Mouse (Mus musculus): Measurements from ENCODE around the gene Rgs6. TPM values are rescaled to one million over a fixed set of nuclear protein-coding genes. Genes with fewer than 3 reads are reported as not detected.

Rgs6 gene
- total RNA-seq, 2 experiments from 2014 or later: not detected

DNA sequence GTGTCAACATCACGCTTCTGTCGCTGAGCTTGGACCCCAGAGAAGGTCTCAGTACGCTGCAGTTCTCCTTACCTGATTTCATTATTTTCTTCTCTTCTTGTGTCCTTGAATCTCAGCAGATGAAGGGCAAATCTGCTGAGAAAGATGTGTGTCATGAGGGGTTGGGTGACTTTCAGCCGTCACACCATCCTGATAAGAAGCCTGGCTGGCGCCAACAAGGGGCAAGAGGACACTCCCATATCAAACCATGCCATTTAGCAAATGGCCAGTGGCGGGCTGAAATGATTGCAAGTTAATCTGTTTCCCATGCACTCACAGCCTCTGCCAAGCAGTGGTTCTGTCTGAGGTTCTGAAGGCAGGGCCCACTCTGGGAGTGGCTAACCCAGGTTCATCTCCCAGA lies 428.4 kb downstream of the Rgs6 start:
- no peak for ATAC-seq (replicated peaks; ENCODE audit: poor library complexity)

GRCm38 (mm10) chr12:83018005-83018404 lies 429.9 kb downstream of the Rgs6 start:
- peak; percentile 81 for ATAC-seq (replicated peaks; ENCODE audit: poor library complexity)

- ATAC-seq (replicated peaks; ENCODE audit: poor library complexity): peak; percentile 46; the same call in 1 of the 2 replicates
Observed at GRCm38 (mm10) chr12:83026985-83027384, 438.9 kb downstream of the Rgs6 start.

DNA sequence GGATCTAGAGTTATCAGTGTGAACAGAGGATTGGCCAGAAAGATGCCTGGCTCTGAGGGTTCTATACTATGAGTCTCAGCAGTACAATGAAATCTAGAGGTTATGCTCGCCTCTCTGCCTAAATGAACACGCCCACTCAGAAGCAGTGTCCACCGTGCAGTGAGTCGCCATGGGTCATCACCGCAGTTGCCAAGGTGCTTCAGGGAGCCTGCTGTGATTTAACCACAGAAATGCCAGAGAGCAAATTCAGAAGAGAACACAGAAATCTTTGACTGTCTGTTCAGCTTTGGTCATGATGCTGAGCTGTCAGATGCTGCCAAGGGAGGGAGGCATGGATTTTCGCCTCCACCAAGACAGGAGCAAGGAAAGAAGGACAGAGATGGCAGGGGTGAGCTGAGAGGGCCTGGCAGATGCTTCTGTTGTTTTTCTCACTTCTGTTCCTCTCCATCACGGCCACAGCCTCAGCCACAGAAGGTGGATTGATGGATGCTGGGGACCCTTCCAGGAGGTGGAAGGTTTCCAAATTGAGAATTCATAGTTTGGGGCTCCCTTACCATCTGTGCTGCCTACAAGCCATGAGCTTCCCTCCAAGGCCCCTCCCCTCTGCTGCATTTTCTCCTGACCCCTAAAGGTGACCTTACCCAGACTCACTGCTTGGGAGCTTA lies 445.2 kb downstream of the Rgs6 start:
- ATAC-seq (replicated peaks; ENCODE audit: poor library complexity): no peak

DNA sequence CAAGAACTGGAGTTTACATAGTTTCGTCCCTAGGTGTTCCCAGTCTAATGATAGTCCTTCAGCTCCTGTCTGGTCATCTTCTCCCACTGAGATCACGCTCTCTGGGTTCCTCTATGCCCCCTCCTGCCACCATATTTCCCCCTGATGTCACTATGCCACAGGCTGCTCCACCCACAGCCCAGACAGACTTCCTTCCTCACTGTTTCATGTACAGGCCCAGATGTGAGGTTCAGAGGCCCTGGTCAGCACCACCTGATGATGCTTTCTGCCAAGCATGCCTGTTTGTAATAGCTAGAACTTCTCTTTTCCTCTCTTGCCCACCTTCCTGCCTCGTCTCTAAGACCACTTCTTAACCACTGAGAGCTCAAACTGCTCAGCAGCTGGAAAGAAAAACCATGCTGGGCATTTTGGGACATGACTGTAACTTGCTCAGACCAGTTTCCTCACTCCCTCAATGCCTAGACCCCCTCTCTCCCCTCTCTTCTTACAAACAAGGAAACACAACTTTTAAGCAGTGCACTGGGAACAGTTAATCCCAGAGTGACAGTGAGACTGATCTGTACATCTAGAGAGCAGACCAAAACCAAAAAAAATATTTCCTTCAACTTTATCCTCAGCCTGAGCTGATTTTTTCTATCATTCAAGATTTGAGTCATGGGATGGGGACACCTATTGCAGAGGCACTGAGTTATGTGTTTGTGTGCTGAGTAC lies 446.9 kb downstream of the Rgs6 start:
- ATAC-seq (replicated peaks; ENCODE audit: poor library complexity): peak; percentile 74

GRCm38 (mm10) chr12:83037798-83038560 lies 449.9 kb downstream of the Rgs6 start:
- ATAC-seq (replicated peaks; ENCODE audit: poor library complexity): no peak

- no peak for ATAC-seq (replicated peaks; ENCODE audit: poor library complexity)
Observed at GRCm38 (mm10) chr12:83038779-83039178, 450.7 kb downstream of the Rgs6 start.

GRCm38 (mm10) chr12:83039859-83040258 lies 451.8 kb downstream of the Rgs6 start:
- peak; percentile 52 for ATAC-seq (replicated peaks; ENCODE audit: poor library complexity)

GRCm38 (mm10) chr12:83043980-83044620 lies 456.0 kb downstream of the Rgs6 start:
- no peak for ATAC-seq (replicated peaks; ENCODE audit: poor library complexity)

DNA sequence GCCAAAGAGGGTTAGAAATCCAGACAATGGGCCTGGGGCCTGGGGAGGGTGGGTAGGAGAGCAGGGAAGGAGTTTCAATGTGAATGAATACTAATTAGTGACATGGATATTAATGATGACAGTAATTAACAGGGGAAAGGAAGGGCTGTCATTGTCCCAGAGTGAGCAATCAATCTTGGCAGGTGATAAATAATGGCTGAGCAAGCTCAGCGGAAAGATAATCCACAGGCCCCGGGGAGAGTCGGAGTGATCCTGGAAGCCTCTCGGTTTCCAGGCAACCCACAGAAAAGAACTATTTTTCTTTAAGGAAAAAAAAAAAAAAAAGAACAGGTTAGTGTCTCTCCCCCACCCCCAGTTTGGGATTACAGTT lies 456.5 kb downstream of the Rgs6 start:
- ATAC-seq (replicated peaks; ENCODE audit: poor library complexity): no peak

DNA sequence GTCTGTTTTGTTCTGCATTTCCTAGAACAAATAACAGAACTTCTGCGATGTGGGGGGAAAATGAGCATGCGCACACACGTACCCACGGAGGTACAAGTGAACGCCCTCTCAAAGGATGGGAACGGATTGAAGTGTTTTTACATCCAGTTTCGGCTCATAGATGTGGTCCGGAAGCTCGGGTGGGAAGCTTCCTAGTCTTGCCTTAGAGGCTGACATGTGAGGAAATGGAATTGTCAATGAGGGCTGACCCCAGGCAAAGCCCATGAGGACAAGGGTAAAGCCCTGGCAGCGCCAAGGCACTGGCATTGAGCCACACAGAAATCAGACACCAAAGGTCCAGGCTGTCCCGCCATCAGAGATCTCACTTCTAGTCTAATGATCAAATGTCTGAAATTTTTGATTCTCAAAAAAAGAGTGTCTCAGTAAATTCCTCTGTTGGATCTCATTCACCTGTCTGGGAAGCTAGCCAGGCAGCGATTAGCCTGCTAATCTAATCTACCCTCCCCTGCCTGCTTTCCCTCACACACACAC lies 457.0 kb downstream of the Rgs6 start:
- no peak for ATAC-seq (replicated peaks; ENCODE audit: poor library complexity)

DNA sequence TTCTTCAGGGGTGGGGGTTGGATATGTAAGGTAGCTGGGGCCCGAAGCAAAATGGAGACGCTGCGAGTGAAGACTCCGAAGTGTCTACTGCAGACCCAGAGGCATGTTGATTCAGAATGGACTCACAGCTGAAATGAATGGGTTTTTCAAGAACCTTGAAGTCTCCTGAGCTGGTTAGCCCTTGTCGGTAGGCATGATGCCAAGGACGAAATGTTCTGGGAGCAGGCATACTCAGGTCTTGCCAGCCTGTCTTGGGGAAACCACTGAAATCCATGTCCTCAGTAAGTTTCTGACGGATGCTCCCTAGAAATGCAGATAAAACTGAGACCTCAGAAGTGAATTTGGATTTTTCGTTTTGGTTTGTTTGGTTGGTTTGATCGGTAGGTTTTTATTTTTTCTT lies 458.6 kb downstream of the Rgs6 start:
- ATAC-seq (replicated peaks; ENCODE audit: poor library complexity): no peak

DNA sequence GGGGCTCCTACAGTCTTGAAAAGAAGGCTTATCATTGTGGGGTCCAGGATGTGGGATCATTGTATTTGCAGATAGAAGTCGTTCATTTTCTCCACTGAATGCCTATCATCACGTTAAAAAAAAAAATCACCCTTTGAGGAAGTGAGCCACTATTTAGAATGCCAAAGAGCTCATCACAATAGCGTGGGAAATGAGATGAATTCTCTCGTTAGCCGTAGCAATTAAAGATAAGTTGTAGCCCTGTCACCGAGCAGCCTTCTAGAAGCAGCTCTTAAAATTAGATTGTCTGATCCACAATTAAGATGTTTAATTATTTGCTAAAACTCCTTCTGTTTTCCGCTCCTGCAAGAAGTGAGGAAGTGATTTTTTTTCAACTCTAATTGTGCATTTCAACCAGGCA lies 459.6 kb downstream of the Rgs6 start:
- ATAC-seq (replicated peaks; ENCODE audit: poor library complexity): no peak

- peak; percentile 42; the same call in 1 of the 2 replicates for ATAC-seq (replicated peaks; ENCODE audit: poor library complexity)
Observed at GRCm38 (mm10) chr12:83050514-83050913, 462.4 kb downstream of the Rgs6 start.

GRCm38 (mm10) chr12:83052391-83052790 lies 464.3 kb downstream of the Rgs6 start:
- no peak for ATAC-seq (replicated peaks; ENCODE audit: poor library complexity)

DNA sequence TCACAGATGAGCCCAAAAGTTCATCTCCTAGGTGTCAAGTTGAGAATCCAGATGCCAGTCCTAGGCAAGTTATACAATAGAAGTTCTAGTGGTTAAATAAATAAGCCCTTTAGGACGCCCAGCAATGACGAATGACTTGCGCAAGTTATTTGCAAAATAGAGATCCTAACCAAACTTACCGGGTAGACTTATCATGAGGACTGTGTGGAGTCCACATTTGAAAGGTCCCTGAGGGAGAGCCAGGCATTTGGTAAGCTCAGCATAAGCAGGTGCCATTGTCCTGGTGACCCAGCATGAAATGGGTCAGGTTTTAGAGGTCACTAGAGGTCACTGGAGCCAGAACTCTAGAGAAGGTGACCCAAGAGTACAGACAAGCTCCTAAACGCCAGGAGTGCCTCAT lies 467.6 kb downstream of the Rgs6 start:
- no peak for ATAC-seq (replicated peaks; ENCODE audit: poor library complexity)

DNA sequence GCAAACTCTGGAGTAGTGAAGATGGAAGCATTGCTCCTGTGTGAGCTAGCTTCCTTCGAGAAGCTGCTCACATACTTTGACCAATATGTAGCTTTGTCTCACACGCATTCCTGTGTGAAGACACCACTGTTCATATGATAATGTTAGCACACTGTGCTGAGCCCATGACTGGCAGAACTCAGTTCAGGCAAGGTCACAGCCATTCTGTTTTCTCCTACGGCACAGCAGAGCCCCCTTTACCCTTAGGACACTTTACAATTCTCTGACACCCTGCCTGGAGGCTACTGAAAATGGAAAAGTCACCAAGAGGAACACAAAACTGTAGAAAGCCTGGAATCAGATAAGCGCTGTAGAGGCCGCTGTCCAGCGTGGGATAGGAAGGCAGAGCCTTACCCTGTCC lies 478.3 kb downstream of the Rgs6 start:
- ATAC-seq (replicated peaks; ENCODE audit: poor library complexity): no peak

GRCm38 (mm10) chr12:83070848-83071247 lies 482.8 kb downstream of the Rgs6 start:
- no peak for ATAC-seq (replicated peaks; ENCODE audit: poor library complexity)

DNA sequence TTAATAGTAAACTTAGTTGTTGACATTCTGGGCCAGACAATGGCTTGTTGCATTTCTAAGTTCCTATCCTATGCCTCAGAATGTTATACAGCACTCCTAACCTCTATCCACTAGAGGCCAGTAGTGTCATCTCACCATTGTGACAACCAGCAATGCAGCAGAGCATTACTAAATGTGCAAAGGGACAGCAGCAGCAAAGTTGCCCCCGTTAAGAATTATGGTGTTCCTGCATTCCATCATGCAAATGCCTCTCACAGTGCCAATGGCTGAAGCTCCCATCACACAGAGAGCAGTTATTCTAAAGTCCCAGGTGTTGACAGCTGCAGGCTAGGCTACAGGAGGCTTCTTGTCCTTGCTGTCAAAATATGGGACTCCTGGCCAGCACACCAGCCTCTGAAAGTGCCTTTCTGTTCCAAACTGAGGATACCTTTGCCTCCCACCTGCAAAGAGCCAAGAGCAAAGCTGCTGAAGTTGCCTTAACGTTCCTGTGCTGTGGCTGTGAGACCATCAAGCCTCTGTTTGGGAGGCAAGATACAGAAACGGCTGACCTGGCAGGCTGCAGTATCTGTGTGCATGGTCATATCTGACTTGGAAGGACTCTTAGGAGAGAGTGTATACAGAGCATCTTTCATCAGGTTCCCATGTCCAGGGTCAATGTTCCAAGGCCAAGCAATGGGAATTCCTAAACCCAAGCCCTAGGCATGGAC lies 484.2 kb downstream of the Rgs6 start:
- peak; percentile 60 for ATAC-seq (replicated peaks; ENCODE audit: poor library complexity)

Data from megakaryocyte progenitor cell, adult 5-6 weeks (primary cell).